Mouse (Mus musculus): ENCODE data around the gene Rxfp4.
"Not testable (repeated sequence)": the region's sequence is repeated elsewhere in the genome, so short reads cannot be mapped to it uniquely, and the experiment has no call there.

Rxfp4 gene

GRCm38 (mm10) chr3:88609066-88609465 is 43.9 kb downstream of the Rxfp4 start:
- DNase-seq (ENCODE audit: low spot score), result no peak

GRCm38 (mm10) chr3:88607758-88608138 is 45.2 kb downstream of the Rxfp4 start:
- no peak for DNase-seq (ENCODE audit: low spot score)

GRCm38 (mm10) chr3:88607065-88607757 is 45.7 kb downstream of the Rxfp4 start:
- DNase-seq (ENCODE audit: low spot score), result peak; percentile 93

- not testable (repeated sequence) for DNase-seq (ENCODE audit: low spot score)
These were observed 47.3 kb downstream of the Rxfp4 start, which contains the start of gene Arhgef2 for GRCm38 (mm10) chr3:88605666-88606065. Arhgef2 (plus strand) TSS chr3:88605966.

- no peak for DNase-seq (ENCODE audit: low spot score)
These were observed 48.1 kb downstream of the Rxfp4 start for GRCm38 (mm10) chr3:88604863-88605262.

- DNase-seq (ENCODE audit: low spot score), result peak; percentile 55
These were observed 49.2 kb downstream of the Rxfp4 start for GRCm38 (mm10) chr3:88603714-88604161.

GRCm38 (mm10) chr3:88602466-88602865 is 50.5 kb downstream of the Rxfp4 start:
- no peak for DNase-seq (ENCODE audit: low spot score)
